Mouse (Mus musculus) embryonic facial prominence, embryonic 15.5 days (tissue): ENCODE measurements around the gene Mdk. TPM values are rescaled to one million over a fixed set of nuclear protein-coding genes. Genes with fewer than 3 reads are reported as not detected.

Experiments
- ATAC-seq: fragments of 200-750 bp; cut with Nextera tagmentation; 2 replicates; pipeline ENCODE4 v1.8.0; 2017; ENCODE audit warnings: low read depth, moderate TSS enrichment; ENCODE audit not compliant: insufficient number of reproducible peaks, low FRiP score, low TSS enrichment
- H3K27ac ChIP-seq: fragments of 300-500 bp; sonication (generic); replicated peaks from 2 replicates; pipeline ENCODE4 v1.5.1; 2015; ENCODE audit warnings: mild to moderate bottlenecking, inconsistent platforms
- H3K27me3 ChIP-seq: fragments of 300-500 bp; sonication (generic); 2 replicates; pipeline ENCODE4 v1.6.1; 2015; ENCODE audit warnings: inconsistent platforms
- H3K36me3 ChIP-seq: fragments of 300-500 bp; sonication (generic); 2 replicates; pipeline ENCODE4 v1.6.1; 2015; ENCODE audit warnings: mild to moderate bottlenecking, inconsistent platforms
- H3K4me1 ChIP-seq: fragments of 300-500 bp; sonication (generic); 2 replicates; pipeline ENCODE4 v1.6.1; 2015; ENCODE audit warnings: inconsistent platforms
- H3K4me2 ChIP-seq: fragments of 300-500 bp; sonication (generic); replicated peaks from 2 replicates; pipeline ENCODE4 v1.6.1; 2015; ENCODE audit warnings: mild to moderate bottlenecking, inconsistent platforms
- H3K4me3 ChIP-seq: fragments of 300-500 bp; sonication (generic); replicated peaks from 2 replicates; pipeline ENCODE4 v1.5.1; 2015; ENCODE audit warnings: mild to moderate bottlenecking, inconsistent platforms
- H3K9ac ChIP-seq: fragments of 300-500 bp; sonication (generic); 2 replicates; pipeline ENCODE4 v1.6.1; 2015; ENCODE audit warnings: inconsistent platforms
- H3K9me3 ChIP-seq: fragments of 300-500 bp; sonication (generic); replicated peaks from 2 replicates; pipeline ENCODE4 v1.6.1; 2016; ENCODE audit warnings: inconsistent platforms
- WGBS: fragments of 180-500 bp; shearing (Covaris S2); methylation state at CpG from one replicate; pipeline ENCODE4 v1.1.7; 2015; 5-methylcytosine and 5-hydroxymethylcytosine counted together
- polyA plus RNA-seq: library from polyadenylated mRNA; unstranded; fragments of >200 nt; fragmentation: Nextera tagmentation; extraction: Ambion mirVana; gene quantifications from 2 replicates; pipeline ENCODE4 v1.2.1, GENCODE M21; 2015

The Mdk gene
- polyA plus RNA-seq: 879 and 898 TPM in 2 replicates

DNA sequence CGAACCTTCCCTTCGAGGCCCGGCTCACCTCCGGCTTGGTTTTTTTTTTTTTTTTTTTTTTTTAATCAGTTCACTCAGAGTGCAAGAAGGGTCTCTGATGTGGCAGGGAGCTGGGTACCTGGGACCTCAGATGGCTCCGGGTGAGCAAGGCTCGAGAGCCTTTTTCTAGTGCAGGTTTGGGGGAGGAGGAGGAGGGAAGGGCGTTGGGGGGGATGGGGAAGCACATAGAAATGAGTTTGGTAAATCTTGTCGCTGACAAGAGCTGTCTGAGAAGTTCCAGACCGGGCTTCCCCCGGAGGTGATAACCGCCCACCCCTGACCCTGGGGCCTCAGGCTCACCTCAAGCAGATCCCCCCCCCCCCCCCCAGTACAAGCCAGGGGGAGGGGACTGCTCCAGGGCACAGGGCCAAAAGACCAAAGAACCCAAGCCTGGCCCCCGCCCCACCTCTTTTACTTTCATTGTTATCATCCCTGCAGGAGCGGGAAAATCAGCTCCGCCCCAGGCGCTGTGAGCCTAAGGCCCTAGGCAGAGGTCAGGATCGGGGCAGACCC is at the start of gene Mdk:
Mdk (minus strand) TSS at position 138 of the 552 bp plus-strand sequence.
- no peaks in the 10 kb centered on the region for H3K9me3 ChIP-seq
- no peaks in the 10 kb centered on the region for H3K27me3 ChIP-seq
- H3K4me3 ChIP-seq: peak within 1 kb of the TSS; percentile 70
- peak within 1 kb of the TSS; percentile 92 for H3K27ac ChIP-seq
- H3K4me1 ChIP-seq: peaks cover 43% of the 10 kb centered on the region
- peak within 1 kb of the TSS; percentile 78 for H3K4me2 ChIP-seq
- WGBS: 6% methylated on average over 16 of the region's 16 CpGs
- H3K36me3 ChIP-seq: peaks cover 32% of the 10 kb centered on the region
- ATAC-seq: no peak
- H3K9ac ChIP-seq: peak within 1 kb of the TSS; percentile 77

DNA sequence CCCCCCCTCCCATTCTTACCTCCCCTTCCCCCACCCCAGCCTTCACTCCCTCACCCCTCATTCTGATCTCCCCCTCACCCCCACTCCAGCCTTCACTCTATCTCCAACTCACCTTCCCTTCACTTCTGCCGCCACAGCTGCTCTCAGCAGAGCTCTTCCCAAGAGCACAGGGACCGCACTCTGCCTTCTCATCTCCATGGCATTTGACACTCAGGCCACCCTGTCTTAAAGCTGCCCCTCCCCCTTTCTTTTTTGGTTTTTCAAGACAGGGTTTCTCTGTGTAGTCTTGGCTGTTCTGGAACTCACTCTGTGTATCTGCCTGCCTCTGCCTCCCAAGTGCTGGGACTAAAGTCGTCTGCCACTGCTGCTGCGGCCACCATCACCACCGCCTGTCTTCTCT is 48.7 kb upstream of the Mdk start:
- no peak for ATAC-seq
- Histone ChIP-seq H3K27ac (no peak overlapping the region), H3K4me1 (peaks cover 32% of the 10 kb centered on the region), H3K4me2 (no peak overlapping the region), H3K27me3 (peaks cover 17% of the 10 kb centered on the region), H3K4me3 (no peak overlapping the region), H3K9ac (no peak overlapping the region), H3K9me3 (no peaks in the 10 kb centered on the region), H3K36me3 (peaks cover 13% of the 10 kb centered on the region; the same call in 1 of the 2 replicates)
- WGBS: 45% methylated on average over 5 of the region's 5 CpGs

DNA sequence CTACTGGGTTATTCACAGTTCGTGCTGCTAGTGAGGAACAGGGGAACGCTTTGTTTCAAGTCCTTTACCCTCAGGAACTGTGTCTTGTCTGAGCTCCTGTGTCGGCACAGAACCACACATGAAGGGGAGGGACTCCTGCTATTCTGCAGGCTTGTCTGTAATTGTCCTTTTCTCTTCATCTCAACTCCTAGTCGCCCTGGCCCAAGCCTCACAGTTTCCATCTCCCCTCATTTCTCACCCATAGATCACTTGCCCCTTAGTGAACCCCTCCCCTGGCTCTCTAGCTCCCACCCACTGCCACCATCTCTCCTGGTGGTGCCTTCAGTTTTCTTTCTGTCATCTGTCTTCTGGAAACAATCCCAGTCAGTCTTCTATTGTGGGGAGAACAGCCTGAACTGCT is 48.1 kb upstream of the Mdk start:
- no peaks in the 10 kb centered on the region for H3K9me3 ChIP-seq
- H3K27ac ChIP-seq: no peak overlapping the region
- H3K4me3 ChIP-seq: no peak overlapping the region
- H3K9ac ChIP-seq: no peak overlapping the region
- peaks cover 10% of the 10 kb centered on the region; the same call in 1 of the 2 replicates for H3K36me3 ChIP-seq
- peaks cover 23% of the 10 kb centered on the region for H3K27me3 ChIP-seq
- H3K4me2 ChIP-seq: no peak overlapping the region
- 14% methylated on average over 4 of the region's 4 CpGs for WGBS
- no peak for ATAC-seq
- H3K4me1 ChIP-seq: peaks cover 36% of the 10 kb centered on the region

GRCm38 (mm10) chr2:91978547-91978946 is 46.5 kb upstream of the Mdk start:
- H3K9me3 ChIP-seq: no peaks in the 10 kb centered on the region
- H3K4me3 ChIP-seq: no peak overlapping the region
- peaks cover 37% of the 10 kb centered on the region for H3K27me3 ChIP-seq
- WGBS: 20% methylated on average over 2 of the region's 2 CpGs
- peaks cover 24% of the 10 kb centered on the region for H3K4me1 ChIP-seq
- H3K9ac ChIP-seq: no peak overlapping the region
- no peak overlapping the region for H3K4me2 ChIP-seq
- H3K36me3 ChIP-seq: peaks cover 8% of the 10 kb centered on the region; the same call in 1 of the 2 replicates
- peak overlapping the region; percentile 30; the same call in 1 of the 2 replicates for H3K27ac ChIP-seq
- peak; percentile 18; the same call in 1 of the 2 replicates for ATAC-seq

- H3K4me1 ChIP-seq: peaks cover 24% of the 10 kb centered on the region
- H3K4me2 ChIP-seq: no peak overlapping the region
- no peak for ATAC-seq
- peaks cover 5% of the 10 kb centered on the region; the same call in 1 of the 2 replicates for H3K36me3 ChIP-seq
- peak overlapping the region; percentile 30; the same call in 1 of the 2 replicates for H3K27ac ChIP-seq
- H3K4me3 ChIP-seq: no peak overlapping the region
- H3K9me3 ChIP-seq: no peaks in the 10 kb centered on the region
- 73% methylated on average over 4 of the region's 4 CpGs for WGBS
- peaks cover 37% of the 10 kb centered on the region for H3K27me3 ChIP-seq
- no peak overlapping the region for H3K9ac ChIP-seq
Observed at GRCm38 (mm10) chr2:91977960-91978359, 45.9 kb upstream of the Mdk start.

GRCm38 (mm10) chr2:91975581-91976541 is 43.8 kb upstream of the Mdk start, which contains the start of gene Dgkz:
Dgkz (minus strand) TSS chr2:91975864.
- Histone ChIP-seq H3K9me3 (no peaks in the 10 kb centered on the region), H3K4me1 (peaks cover 40% of the 10 kb centered on the region), H3K4me2 (peak within 1 kb of the TSS; percentile 71), H3K4me3 (peak within 1 kb of the TSS; percentile 42), H3K27me3 (peaks cover 37% of the 10 kb centered on the region), H3K36me3 (no peaks in the 10 kb centered on the region), H3K27ac (no peak within 1 kb of the TSS), H3K9ac (no peak within 1 kb of the TSS)
- 1% methylated on average over 79 of the region's 79 CpGs for WGBS
- ATAC-seq: no peak; the same call in 1 of the 2 replicates

- Histone ChIP-seq H3K27me3 (peaks cover 37% of the 10 kb centered on the region), H3K9ac (no peak overlapping the region), H3K4me3 (no peak overlapping the region), H3K4me2 (no peak overlapping the region), H3K36me3 (no peaks in the 10 kb centered on the region), H3K9me3 (no peaks in the 10 kb centered on the region), H3K4me1 (peaks cover 35% of the 10 kb centered on the region), H3K27ac (no peak overlapping the region)
- 39% methylated on average over 7 of the region's 7 CpGs for WGBS
- ATAC-seq: no peak
Observed at GRCm38 (mm10) chr2:91973416-91974135, 41.5 kb upstream of the Mdk start.

GRCm38 (mm10) chr2:91972121-91972566 is 40.0 kb upstream of the Mdk start:
- no peaks in the 10 kb centered on the region for H3K36me3 ChIP-seq
- H3K9me3 ChIP-seq: no peaks in the 10 kb centered on the region
- no peak for ATAC-seq
- WGBS: 32% methylated on average over 13 of the region's 13 CpGs
- no peak overlapping the region for H3K4me3 ChIP-seq
- H3K27ac ChIP-seq: peak overlapping the region; percentile 84
- peaks cover 33% of the 10 kb centered on the region for H3K27me3 ChIP-seq
- H3K9ac ChIP-seq: no peak overlapping the region
- no peak overlapping the region for H3K4me2 ChIP-seq
- peaks cover 36% of the 10 kb centered on the region for H3K4me1 ChIP-seq

DNA sequence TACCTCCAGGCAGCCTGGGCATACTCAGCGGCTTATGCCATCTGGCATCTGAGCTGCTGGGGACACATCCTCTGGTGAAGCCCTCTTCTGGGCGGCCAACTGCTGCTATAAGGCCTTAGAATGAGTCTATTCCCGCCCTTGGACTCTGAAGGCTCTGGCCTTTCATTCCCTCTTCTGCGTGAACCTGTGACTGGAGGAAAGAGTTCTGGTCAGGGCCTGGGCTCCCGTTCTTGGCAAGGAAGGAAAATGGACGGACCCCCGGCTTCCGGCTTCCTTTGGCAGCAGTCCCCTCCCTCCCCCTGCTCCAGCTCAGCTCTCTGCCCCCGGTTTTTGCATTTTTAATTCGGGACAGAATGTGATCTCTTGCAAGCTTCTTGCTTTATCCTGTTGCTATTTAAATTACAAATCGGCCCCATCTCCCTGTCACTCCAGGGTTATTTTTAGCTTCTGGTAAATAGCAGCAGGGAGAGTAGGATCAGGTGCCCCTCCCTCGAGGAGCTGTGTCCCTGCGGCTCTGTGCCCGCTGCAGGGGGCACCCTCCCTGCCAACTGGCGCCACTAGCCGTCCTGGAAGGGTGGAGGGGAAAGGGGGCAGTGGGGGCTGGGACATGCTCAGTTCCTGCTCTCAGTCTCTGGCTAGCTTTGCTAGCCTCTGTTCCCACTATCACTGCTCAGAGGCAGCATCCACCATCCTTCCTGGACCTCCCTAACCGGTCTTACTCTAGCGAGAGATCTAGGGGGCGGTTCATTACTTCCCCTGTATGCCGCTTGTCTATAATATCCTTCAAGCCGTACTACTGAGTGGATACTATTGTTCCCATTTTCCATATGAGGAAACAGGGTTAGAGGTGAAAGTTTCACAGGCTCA is 39.4 kb upstream of the Mdk start:
- Histone ChIP-seq H3K36me3 (no peaks in the 10 kb centered on the region), H3K4me3 (no peak overlapping the region; the same call in 1 of the 2 replicates), H3K9ac (0 out of 2 replicates have a peak overlapping the region, but pooled peaks have one; percentile 12), H3K4me1 (peaks cover 36% of the 10 kb centered on the region), H3K27ac (peak overlapping the region; percentile 84), H3K9me3 (no peaks in the 10 kb centered on the region), H3K27me3 (peaks cover 26% of the 10 kb centered on the region), H3K4me2 (peak overlapping the region; percentile 40)
- ATAC-seq: peak; percentile 39; the same call in 1 of the 2 replicates
- WGBS: 16% methylated on average over 21 of the region's 21 CpGs

DNA sequence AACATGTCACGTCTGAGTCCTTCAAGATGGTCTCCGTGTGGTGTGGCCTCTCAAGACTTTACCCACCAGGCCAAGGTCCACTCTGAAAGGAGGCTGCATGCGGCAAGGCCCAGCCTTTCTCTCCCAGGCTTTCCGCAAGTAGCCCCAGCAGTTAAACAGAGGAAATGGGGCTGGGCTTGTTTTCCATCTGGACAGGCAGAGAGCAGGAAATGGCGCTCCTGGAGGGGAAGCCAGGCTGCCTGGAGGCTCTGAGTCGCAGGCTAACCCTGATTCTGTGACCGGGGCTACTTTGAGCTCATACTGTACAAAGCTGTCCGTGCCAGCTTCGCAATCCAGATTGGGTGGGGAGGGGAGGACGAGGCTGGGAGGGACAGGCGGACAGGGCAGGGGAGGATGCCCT is 35.9 kb upstream of the Mdk start:
- H3K4me1 ChIP-seq: peaks cover 35% of the 10 kb centered on the region
- no peak overlapping the region for H3K4me2 ChIP-seq
- H3K9ac ChIP-seq: no peak overlapping the region
- H3K36me3 ChIP-seq: no peaks in the 10 kb centered on the region
- H3K4me3 ChIP-seq: no peak overlapping the region
- WGBS: 53% methylated on average over 11 of the region's 11 CpGs
- H3K9me3 ChIP-seq: no peaks in the 10 kb centered on the region
- peak overlapping the region; percentile 48; the same call in 1 of the 2 replicates for H3K27ac ChIP-seq
- H3K27me3 ChIP-seq: no peaks in the 10 kb centered on the region
- ATAC-seq: no peak
